Mouse (Mus musculus) testis, postnatal 14 days (tissue): ENCODE data around the gene Tmem107.

Source experiments
- DNase-seq: peaks from one replicate; pipeline ENCODE4 v3.0.0; 2021; ENCODE audit warnings: low spot score

Gene Tmem107

DNA sequence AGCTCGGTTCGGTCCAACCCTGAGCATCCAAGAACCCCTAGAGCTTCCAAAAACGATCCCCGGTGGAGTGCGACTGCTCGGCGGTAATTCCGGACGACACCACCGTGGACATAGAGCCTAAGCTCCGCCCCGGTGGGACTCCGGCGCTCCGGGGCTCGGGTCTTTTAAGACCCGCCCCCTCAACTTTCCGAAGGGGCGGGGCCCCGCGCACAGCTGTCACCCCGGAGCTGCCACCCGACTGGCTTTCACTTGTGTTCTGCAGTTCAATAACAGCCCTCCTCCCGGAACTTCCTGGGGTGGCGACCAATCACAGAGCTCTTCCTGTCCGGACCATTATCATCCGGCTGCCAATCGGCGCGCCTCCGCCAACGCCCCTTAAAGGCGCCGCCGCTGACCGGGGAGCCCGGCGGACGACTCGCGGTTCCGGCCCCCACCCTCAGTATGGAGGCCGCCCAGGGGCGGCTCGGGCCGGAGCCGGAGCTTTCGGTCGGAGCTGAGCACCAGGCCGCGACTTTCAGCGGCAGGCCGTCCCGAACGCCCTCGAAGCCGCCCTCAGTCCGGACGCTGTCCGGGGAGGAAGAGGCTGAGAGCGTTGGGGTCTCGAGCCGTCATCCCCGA lies 11.1 kb upstream of the Tmem107 start, which contains the start of gene Borcs6:
Borcs6 (plus strand) TSS at position 361 of the 618 bp plus-strand sequence.
- peak; percentile 98 for DNase-seq

DNA sequence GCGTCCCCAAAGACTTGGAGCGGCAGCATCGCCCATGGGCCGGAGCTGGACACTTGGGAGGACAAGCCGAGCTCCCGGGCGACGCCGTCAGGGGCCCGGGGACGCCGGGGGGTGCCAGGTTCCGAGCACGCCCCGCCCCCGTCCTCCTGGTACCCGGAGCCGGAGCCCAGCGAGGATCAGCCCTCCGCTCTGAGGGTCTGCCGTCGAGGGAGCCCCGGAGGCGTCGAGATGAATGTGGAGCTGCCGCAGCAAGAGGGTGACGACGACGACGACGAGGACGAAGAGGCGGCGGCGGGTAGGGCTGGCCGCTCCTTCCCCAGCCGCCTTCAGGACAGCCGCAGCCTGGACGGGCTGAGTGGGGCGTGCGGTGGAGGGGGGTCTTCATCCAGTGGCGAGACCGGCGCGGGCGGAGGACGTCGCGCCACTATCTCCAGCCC lies 10.6 kb upstream of the Tmem107 start:
- DNase-seq, result no peak

DNA sequence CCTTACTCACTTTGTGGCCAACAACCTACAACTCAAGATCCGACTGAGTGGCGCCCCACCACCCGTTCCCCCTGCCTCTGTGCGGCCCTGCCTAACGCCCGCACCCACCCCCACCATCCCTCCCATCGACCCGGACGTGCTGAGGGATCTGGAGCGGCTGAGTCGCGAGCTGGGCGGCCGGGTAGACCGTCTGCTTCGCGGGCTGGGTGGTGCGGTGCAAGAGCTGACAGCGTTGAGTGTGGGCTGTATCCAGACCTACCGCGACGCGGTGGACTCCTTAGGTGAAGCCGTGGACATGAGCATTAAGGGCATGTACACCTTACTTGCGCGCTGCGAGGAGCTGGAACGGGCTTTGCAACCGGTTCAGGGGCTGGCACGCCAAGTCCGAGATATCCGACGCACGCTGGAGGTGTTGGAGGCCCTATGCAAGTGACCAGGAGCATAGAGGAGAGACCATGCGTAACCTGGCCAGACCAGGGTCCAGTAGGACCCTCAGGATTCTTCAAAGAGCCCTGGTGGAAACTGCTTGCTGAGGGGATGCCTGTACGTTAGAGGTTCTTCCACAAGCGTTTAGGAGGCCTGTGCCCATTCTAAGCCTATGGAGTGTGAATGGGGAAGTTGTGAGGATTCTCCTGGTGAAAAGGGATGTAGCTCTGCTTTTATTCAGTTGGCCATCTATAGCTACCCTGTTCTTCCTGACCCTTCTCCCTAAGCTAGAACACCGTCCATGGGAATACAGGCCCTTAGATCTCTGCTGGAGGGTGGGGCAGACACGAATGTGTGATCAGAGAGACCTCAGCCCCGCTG lies 10.0 kb upstream of the Tmem107 start:
- peak; percentile 43 for DNase-seq

DNA sequence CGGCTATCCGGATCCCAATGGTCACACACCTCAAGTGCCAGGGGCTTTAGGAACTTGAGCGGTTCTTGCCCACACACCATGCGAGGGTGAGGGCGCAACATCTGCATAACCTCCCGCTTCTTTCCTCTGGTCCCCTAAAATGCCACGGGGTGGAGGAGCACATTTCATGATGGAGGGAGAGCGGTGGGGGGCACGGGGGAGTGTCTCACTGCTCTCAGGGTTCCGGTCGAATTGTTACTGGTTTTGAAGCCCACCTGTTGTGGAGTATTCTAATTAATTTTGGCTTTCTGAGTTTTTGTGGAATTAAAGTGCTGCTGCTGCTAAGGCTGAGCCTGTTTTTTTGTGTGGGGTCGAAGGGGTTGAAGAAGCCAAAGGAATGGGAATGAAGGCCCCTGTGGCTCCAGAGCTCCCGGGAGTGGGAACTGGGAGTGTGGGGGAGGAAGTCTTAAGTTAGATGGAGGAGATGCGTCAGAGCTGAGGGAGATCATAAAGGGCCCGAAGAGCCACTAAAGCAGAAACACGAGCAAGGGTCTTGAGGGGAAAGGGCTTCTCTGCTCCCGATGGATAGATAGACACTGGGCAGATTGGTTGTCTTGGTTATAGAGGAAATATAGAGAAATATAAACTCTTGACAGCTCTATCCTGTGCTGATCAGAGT lies 9.2 kb upstream of the Tmem107 start:
- DNase-seq, result no peak

DNA sequence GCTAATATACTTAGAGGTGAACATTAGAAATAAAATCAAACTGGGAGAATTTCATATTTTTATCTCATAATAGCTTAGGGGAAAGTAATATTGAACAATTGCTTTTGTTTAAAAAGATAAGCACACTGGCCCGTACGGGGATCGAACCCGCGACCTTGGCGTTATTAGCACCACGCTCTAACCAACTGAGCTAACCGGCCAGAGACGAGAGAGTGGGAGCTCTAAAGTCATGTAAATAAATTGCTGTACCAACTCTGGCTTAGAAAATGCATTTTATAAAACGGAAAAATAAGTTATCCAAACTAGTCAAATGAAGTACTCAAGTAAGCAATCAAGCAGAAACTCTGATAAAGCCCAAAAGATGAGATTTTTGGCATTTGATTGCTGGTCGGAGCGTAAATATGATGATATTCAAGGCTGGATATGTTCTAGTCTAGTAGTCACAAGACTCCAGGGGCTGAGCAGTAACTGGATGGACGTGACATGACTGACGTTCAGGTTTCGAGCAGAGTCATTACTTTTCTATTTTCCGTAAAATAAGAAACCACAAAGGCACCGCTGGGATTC lies 8.3 kb upstream of the Tmem107 start:
- peak; percentile 68 for DNase-seq

DNA sequence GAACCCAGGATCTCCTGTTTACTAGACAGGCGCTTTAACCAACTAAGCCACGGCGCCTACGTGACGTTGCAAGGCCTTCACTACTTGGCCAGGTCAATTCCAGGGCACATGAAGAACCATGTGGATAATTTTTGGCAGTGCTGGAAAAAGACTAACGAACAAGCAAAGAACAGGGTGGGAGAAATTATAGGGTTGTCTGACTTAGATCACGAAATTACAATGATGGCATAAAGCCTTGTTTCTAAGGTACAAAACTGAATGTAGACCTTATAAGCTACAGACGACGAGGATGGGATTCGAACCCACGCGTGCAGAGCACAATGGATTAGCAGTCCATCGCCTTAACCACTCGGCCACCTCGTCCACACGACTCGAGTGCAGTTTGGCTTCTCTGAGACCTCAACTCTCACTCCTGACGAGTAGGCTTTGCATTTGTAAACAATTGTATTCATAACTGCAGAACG lies 7.8 kb upstream of the Tmem107 start:
- DNase-seq, result peak; percentile 89

DNA sequence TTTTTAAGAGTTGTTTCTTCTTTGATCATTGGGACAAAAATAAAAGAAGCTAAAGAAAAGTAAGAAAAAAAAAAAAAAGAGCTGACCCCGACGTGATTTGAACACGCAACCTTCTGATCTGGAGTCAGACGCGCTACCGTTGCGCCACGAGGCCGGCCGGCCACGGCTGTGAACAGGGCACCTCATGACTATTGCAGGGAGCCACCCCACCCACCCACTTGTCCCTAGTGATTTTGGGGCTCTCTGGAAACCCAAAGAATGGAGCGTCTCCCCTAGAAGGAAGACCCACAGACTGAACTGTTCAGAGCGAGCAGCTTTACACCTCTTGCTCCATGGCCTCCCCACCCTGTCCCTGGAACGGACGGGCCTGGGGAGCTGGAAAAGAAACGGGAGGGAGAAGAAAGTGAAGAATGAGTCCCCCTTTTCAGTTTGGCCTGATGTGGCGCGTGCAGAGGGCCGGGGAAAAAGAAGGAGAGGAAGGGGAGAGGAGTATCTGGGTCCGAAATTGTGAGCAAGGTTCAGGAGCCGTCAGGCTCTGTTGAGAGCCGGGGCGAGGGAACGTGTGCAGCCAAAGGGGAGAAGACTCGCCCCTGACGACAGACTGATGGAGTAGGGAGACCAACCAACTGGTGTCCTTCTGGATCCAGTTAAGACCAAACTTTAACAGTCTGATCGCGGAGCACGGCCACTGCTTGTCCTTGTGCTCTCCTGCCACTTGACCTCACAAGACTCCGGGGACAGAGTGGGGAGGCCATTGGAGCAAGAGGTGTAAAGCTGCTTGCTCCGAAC lies 7.0 kb upstream of the Tmem107 start:
- DNase-seq, result peak; percentile 62

DNA sequence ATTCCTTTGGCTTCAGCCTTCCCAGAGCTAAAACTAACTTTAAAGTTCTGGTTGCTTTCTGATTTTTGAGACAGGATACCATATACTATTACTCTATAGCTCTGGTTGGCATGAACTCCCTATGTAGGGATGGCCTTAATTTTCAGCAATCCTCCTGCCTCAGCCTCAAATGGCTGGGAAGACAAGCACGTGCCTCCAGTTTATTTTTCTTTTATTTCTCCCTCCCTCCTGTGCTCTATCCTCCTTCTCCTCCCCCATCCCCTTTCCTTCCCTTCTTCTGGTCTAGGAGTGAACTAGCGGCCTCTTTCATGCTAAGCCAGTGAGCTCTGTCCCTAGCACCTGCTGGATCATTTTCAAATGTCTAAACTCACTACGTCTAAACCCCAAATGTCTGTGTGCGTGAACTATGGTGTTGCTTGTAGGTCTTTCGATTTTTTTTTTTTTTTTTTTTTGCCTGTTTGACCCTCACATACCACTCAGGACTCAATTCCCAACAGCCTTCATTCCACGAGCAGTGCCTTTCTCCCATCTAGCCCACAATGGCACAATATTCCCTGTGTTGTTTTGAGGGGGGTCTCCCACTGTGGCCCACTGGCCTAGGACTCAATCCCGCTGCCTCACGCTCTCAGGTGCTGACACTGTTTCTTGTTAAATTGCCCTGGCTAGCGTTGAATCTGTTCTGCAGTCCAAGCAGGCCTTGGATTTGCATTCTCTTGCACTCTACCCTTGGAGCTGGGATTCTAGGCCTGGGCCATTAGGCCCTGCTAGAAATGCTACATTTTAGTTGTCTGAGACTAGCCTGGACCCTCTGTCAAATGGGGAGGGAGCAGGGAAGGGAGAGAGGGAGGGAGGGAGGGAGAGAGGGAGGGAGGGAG lies 6.1 kb upstream of the Tmem107 start:
- DNase-seq, result no peak

DNA sequence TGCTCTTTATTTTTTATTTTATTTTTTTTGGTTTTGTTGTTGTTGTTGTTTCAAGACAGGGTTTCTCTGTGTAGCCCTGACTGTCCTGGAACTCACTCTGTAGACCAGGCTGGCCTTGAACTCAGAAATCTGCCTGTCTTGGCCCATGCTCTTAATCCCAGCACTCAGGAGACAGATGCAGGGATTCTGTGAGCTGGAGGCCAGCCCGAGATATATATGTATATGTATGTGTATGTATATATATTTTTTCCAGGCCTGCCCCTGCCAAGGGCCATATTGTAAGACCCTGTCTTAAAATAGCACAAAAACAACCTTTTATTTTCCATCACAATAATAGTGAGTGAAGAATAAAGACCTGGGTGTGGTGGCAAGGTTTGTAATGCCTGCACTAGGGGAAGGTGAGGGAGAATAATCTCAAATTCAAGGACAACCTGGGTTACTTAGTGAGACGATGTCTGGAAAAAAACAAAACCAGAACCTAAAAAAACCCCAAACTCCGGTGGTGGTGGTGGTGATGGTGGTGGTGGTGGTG lies 5.1 kb upstream of the Tmem107 start:
- no peak for DNase-seq

DNA sequence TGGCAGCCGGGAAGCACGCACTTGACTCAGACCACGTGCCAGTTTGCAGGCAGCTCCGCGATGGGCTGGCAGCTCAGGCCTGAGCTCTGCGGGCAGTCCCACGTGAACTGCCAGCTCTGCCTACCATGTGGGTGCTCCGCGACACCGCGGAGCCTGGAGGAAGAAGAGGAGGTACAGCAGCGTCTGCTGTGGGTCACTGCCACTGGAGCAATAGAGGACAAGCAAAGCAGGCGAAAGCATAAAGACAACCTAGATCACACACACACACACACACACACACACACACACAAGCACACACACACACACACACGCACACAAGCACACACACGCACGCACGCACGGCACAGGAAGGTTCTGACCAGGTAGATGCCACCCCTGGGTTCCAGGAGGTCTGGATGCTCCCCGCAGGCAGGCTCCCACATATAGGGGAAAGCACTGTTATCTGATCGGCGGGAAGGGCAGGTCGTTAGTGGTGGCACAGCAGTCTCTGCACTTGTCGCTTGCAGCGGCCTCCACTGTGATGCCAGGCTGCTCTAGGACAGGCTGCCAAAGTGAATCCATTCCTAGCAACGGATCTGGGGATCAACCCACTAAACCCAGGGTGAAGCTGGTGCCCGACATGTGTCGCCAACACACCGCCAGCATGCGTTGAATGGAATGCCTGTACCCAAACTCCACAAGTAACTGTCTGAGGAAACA lies 4.3 kb upstream of the Tmem107 start:
- DNase-seq, result no peak

DNA sequence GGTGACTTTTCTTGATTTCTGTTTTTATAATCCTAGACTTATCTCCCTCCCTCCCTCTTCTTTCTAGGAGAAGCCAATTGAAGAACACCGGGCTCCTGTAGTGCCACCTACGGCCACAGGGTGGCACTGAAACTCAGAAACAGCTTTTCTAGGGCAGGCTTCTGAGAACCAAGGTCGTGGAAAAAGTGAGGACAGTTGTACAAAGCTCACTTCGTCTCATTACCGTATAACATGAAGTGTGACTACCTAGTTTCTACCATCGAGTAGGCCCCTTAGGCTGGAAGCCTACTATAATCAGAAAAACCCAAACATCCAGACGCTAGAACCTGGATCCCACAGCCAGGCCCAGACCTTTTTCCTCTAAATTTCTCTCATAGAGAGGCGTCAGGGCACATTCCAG lies 3.6 kb upstream of the Tmem107 start:
- peak; percentile 80 for DNase-seq

DNA sequence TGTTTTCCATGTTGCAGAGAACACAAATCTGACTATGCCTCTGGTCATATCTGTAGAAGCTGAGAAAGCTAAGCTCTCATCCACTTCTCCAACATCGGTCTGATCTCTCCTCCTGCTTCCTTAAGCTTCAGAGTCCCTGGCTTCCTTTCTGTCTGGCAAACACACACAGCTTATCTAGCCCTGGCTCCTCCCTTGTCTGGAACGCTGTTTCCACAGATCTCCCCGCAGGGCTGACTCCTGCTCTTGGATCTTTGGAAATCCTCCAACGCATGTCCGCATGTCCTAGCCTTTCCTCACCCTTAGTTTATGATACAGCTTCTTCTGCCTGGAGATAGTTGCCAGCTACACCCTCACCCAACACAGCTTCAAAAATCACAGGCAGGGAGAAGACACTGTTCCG lies 3.0 kb upstream of the Tmem107 start:
- peak; percentile 64 for DNase-seq

DNA sequence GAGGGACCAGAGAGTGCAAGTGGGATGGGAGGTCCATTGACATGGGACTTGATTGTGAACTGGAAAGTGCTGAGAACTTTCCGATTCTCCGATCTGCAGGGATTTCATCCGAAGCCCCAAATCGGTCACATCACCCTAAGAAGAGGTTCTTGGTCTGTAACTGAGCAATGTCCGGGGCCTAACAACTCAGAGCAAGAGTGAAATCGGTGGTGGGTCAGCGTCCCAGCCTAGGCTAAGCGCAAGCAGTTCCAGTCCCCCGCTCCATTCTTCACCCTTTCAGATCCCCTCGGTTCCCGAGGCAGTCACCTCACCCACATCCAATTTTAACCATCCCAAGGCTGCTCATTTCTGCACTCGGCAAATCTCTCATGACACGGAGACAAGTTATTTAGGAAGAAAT lies 513 bp upstream of the Tmem107 start:
- DNase-seq, result no peak

DNA sequence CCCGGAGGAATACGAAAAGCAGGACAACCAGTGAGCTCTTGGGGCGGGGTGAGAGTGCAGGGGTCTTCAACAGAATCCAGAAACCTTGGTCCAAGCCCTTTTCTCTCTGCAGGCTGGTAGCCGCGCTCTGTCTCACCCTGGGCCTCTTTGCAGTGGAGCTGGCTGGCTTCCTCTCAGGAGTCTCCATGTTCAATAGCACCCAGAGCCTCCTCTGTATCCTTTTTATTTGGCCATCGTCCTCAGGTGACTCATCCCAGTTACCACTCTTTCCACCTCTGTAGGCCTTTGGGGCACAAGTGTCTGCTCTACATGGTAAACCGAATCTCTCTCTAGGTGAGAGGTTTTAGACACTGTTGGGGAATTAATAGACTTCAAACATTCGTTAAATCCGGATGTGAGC lies 656 bp downstream of the Tmem107 start:
- DNase-seq, result no peak

DNA sequence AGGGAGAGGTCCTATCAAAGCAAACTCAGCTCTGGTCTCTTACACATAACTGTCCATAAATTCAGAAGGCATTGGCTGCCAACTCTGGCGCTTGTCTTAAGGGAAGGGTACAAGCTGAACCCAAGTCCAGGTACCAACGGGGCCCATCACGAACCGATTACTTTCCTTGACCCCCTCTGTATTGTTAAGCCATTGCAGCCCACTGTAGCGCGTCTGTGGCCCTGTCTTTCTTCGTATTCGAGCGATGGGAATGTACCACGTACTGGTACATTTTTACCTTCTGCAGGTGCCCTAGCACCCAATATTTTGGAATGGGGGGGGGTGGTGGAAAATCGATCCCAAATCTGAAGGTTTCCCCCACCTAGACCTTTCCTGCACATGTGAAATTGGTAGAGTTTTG lies 1.6 kb downstream of the Tmem107 start:
- no peak for DNase-seq

DNA sequence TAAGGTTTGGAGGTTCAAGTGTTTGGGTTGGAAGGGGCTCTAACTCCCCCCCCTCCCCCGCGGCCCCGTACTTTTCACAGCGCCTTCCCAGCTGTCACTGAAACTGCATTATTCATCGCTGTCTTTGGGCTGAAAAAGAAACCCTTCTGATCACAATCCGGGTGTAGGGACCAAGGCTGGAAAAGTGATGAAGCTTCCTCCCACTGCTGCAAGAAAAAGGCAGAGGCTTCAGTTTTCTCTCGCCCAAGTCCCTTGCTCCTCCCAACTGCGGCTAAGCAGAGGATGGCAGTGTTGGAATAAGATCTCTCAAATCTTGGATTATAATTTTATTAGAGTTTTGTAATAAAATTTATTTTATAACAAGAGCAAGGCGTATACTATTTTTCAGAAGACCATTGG lies 2.1 kb downstream of the Tmem107 start:
- no peak for DNase-seq

DNA sequence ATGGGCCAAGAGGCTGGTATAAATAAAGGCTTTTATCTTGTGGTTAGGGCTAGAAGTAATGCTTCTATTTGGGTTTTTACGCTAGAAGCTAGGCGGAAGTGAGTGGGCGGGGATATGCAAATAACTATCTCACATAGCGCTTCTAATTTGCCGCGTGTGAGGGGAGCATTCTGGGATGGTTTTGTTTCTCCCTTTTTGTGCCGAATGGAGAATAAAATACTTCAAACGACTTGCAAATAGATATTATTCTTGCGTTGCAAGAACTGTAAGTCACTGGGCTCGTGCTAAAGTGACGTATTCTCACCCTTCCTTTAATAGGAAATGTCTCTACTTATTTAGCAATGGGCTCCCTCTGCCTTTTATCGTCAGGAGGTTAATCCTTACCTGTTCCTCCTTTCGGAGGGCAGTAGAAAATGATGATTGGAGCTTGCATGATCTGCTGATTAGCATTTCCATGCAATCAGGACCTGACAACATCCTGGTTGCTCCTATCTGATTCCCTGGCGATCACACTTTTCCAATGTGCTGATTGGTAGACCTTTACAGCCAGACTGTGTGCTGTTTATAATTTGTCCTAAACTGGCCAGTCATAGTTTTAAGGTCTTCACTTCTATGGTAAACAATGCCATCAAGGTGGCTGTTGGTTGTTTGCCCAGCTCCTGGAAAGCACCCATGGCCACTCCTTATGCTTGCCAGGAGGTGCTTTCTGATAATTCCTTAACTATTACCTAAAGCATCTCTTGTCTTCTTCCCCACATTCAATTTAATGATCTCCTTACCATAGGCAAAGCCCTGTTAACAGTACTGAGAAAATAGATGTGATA lies 2.7 kb downstream of the Tmem107 start:
- peak; percentile 89 for DNase-seq

DNA sequence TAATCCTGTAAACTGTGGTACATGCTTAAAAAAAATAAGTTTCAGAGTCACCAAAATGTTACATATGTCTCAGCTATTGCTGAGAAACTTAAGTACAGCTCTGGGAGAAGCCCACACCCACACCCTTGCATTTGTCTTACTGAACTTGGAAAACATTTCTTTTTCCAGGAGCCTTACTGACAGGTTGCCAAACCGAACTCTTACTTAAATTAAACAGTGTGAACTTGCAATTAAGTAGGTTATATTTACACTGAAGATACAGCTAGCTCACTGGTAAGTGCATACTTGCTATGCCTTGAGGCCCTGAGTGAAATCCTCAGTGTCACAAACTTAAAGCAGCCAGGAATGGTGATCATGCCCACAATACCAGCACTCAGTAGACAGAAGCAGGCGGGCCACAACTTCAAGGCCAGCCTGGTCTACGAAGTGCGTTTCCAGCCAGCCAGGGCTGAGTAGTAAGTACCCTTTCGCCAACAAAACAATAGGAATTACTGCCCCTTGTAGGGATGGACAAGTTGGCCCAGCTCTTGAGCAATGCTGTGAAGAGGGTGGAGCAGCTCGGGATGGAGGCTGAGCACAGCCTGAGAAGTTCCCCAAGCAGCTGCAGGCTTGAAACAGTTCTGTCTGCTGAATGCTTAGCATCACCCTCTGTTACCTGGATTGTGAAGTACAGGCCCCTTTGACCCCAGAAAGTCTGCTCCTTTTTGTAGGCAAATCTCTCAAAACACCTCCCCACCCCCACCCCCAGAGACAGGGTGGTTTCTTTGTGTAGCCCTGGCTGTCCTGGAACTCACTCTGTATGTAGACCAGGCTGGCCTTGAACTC lies 3.6 kb downstream of the Tmem107 start:
- DNase-seq, result no peak
